Mouse (Mus musculus): ENCODE results near the gene Pds5b. TPM values are rescaled to one million over a fixed set of nuclear protein-coding genes. Genes with fewer than 3 reads are reported as not detected.
"Not testable (repeated sequence)": the region's sequence is repeated elsewhere in the genome, so short reads cannot be mapped to it uniquely, and the experiment has no call there.

Gene Pds5b
- polyA plus RNA-seq, 1 experiment from 2014 or later: 6.7 TPM

DNA sequence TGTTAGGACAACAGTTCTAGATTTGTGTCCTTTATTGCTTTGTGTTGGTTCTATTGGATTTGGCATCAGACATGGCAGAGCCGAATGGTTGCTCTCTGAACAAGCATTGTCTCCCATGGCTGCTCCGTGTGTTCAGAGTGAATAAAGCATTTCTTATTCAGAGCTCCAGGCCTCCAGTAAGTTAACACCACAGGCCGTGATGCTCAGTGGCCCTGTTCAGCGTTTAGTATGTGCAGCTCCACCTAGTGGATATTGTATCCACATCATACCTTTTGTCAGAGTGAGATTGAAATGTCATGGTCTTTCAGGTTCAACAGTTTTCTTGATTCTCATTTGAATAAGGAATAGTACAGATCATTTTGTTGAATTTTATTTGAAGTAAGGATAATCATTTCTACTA lies 44.2 kb downstream of the Pds5b start:
- TF ChIP-seq CTCF (IDR thresholded peaks at IDR 0.05; ENCODE audit: low read depth): peak; percentile 80

DNA sequence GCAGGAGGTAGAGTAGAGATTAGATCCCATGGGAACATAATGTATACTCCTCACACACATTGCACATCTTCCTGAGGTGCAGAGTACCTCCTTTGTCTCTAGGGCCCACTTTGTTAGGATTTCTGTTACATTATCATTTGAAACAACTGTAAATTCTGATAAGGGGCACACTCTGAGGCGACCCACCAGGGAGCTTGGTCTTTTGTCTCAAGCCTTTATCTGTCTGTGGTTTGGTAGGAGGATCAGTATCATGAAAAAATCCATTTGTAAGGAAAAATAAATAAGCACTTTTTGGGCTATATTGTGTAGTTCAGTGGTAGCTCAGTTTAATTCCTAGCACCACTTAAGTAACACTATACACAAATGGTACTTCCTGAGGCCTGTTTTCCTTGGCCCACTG lies 51.1 kb downstream of the Pds5b start:
- H3K4me1 ChIP-seq (replicated peaks; ENCODE audit: control insufficient read depth, insufficient read depth, low read length): no peaks in the 10 kb centered on the region
- TF ChIP-seq CTCF (IDR thresholded peaks at IDR 0.05; ENCODE audit: low read depth): no peak
- peaks cover 15% of the 10 kb centered on the region; the same call in 1 of the 2 replicates for H3K36me3 ChIP-seq (ENCODE audit: control insufficient read depth, insufficient read depth)
- no peaks in the 10 kb centered on the region for H3K27me3 ChIP-seq (replicated peaks; ENCODE audit: control insufficient read depth, insufficient read depth, low read length)
- no peaks in the 10 kb centered on the region for H3K9me3 ChIP-seq (ENCODE audit: control insufficient read depth)
- no peak overlapping the region for H3K27ac ChIP-seq (ENCODE audit: low read depth, low read length)
- 79% methylated on average over 1 of the region's 1 CpGs for WGBS
- no peak overlapping the region for H3K9ac ChIP-seq (ENCODE audit: low read depth, low read length)
- H3K4me3 ChIP-seq (ENCODE audit: low read depth, low read length): no peak overlapping the region
- no peak overlapping the region for H3K4me2 ChIP-seq (replicated peaks; ENCODE audit: low read depth)
- no peak for ATAC-seq

More for the DNA sequence above, 44.2 kb downstream of the Pds5b start:
- no peak overlapping the region for H3K9ac ChIP-seq (ENCODE audit: low read depth, low read length)
- no peak overlapping the region for H3K4me3 ChIP-seq (ENCODE audit: low read depth, low read length)
- 21% methylated on average over 4 of the region's 4 CpGs for WGBS
- no peaks in the 10 kb centered on the region for H3K9me3 ChIP-seq (ENCODE audit: control insufficient read depth)
- no peaks in the 10 kb centered on the region; the same call in 1 of the 2 replicates for H3K4me1 ChIP-seq (replicated peaks; ENCODE audit: control insufficient read depth, insufficient read depth, low read length)
- H3K27ac ChIP-seq (ENCODE audit: low read depth, low read length): no peak overlapping the region
- H3K27me3 ChIP-seq (replicated peaks; ENCODE audit: control insufficient read depth, insufficient read depth, low read length): no peaks in the 10 kb centered on the region
- peaks cover 7% of the 10 kb centered on the region; the same call in 1 of the 2 replicates for H3K36me3 ChIP-seq (ENCODE audit: control insufficient read depth, insufficient read depth)
- no peak overlapping the region for H3K4me2 ChIP-seq (replicated peaks; ENCODE audit: low read depth)
- ATAC-seq: no peak

DNA sequence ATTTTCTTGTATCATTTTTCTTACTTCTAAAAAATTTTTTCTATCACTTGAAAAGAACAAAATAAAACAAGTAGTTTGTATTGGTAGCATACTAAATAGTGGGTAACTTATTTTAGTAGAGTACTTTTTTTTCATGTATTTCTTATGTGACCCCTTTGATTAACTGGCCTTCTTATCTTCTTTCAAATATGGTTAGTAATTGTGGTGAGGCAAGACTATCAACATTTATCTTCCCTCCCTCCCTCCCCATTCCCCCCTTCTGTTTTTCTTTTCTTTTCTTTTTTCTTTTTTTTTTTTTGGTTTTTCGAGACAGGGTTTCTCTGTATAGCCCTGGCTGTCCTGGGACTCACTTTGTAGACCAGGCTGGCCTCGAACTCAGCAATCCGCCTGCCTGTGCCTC lies 63.5 kb downstream of the Pds5b start:
- H3K4me3 ChIP-seq (ENCODE audit: low read depth, low read length); H3K27ac ChIP-seq (ENCODE audit: low read depth, low read length); ATAC-seq; H3K27me3 ChIP-seq (replicated peaks; ENCODE audit: control insufficient read depth, insufficient read depth, low read length); H3K4me2 ChIP-seq (replicated peaks; ENCODE audit: low read depth); H3K9me3 ChIP-seq (ENCODE audit: control insufficient read depth); H3K4me1 ChIP-seq (replicated peaks; ENCODE audit: control insufficient read depth, insufficient read depth, low read length); H3K36me3 ChIP-seq (ENCODE audit: control insufficient read depth, insufficient read depth); H3K9ac ChIP-seq (ENCODE audit: low read depth, low read length): not testable (repeated sequence)
- WGBS: 91% methylated on average over 3 of the region's 3 CpGs

DNA sequence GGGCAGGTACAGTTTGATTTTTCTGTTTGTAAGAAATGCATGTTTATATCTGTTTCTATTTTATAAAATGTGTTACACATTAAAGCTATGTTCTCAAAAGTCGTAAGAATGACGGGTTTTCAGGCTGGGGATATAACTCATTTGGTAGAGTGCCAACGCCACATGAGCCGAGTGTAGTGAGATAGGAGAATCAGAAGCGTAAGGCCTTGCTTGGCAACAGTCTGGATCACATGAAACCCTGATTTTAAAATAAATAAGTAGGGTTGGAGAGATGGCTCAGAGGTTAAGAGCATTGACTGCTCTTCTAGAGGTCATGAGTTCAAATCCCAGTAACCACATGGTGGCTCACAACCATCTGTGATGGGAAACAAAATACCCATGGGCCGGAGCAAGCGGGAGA lies 65.8 kb downstream of the Pds5b start:
- H3K4me1 ChIP-seq (replicated peaks; ENCODE audit: control insufficient read depth, insufficient read depth, low read length): no peaks in the 10 kb centered on the region
- H3K9me3 ChIP-seq (ENCODE audit: control insufficient read depth): no peaks in the 10 kb centered on the region
- no peak for ATAC-seq
- WGBS: 86% methylated on average over 7 of the region's 7 CpGs
- no peak overlapping the region for H3K27ac ChIP-seq (ENCODE audit: low read depth, low read length)
- no peak for TF ChIP-seq CTCF (IDR thresholded peaks at IDR 0.05; ENCODE audit: low read depth)
- H3K4me2 ChIP-seq (replicated peaks; ENCODE audit: low read depth): no peak overlapping the region
- no peak overlapping the region for H3K4me3 ChIP-seq (ENCODE audit: low read depth, low read length)
- H3K36me3 ChIP-seq (ENCODE audit: control insufficient read depth, insufficient read depth): peaks cover 6% of the 10 kb centered on the region; the same call in 1 of the 2 replicates
- no peak overlapping the region for H3K9ac ChIP-seq (ENCODE audit: low read depth, low read length)
- no peaks in the 10 kb centered on the region for H3K27me3 ChIP-seq (replicated peaks; ENCODE audit: control insufficient read depth, insufficient read depth, low read length)

DNA sequence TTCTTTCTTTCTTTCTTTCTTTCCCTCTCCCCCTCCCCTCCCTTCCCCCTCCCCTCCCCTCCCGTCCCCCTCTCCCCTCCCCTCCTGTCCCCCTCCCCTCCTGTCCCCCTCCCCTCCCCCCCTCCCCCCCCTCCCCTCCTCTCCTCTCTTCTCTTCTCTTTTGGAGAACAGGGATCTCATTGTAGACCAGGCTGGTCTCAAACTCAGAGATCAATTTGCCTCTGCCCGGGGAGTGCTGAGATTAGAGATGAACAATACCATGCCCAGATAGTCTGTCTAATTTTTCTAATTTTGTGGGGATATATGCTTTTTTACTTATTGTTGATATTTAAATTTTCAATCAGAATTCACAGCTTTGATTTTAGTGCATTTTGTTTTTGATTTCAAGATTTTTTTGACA lies 67.1 kb downstream of the Pds5b start:
- Histone ChIP-seq H3K36me3 (ENCODE audit: control insufficient read depth, insufficient read depth) (peaks cover 6% of the 10 kb centered on the region; the same call in 1 of the 2 replicates), H3K4me3 (ENCODE audit: low read depth, low read length) (no peak overlapping the region), H3K4me1 (replicated peaks; ENCODE audit: control insufficient read depth, insufficient read depth, low read length) (no peaks in the 10 kb centered on the region), H3K27me3 (replicated peaks; ENCODE audit: control insufficient read depth, insufficient read depth, low read length) (no peaks in the 10 kb centered on the region), H3K4me2 (replicated peaks; ENCODE audit: low read depth) (no peak overlapping the region), H3K27ac (ENCODE audit: low read depth, low read length) (no peak overlapping the region), H3K9ac (ENCODE audit: low read depth, low read length) (no peak overlapping the region), H3K9me3 (ENCODE audit: control insufficient read depth) (no peaks in the 10 kb centered on the region)
- no peak for TF ChIP-seq CTCF (IDR thresholded peaks at IDR 0.05; ENCODE audit: low read depth)
- ATAC-seq: no peak
- 46% methylated on average over 2 of the region's 2 CpGs for WGBS

DNA sequence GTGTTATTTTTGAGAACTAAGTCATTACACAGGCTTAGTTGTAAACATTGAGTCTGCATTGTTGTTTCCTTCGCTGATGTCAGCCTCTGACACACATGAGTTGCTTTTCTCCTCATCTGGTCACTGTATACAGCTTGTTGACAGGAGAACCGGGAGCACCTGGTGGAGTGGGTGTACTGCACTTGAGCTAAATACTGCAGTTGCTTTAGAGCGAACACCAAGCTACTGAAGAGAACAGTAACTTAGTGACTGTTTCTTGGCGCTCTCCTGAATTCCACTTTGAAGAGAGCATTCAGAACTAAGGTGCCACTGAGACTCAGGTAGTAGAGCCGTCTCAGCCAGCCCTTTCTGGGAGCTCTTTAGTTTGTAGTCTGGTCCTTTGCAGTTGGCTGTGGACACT lies 83.1 kb downstream of the Pds5b start:
- Histone ChIP-seq H3K36me3 (ENCODE audit: control insufficient read depth, insufficient read depth) (peaks cover 3% of the 10 kb centered on the region; the same call in 1 of the 2 replicates), H3K9ac (ENCODE audit: low read depth, low read length) (no peak overlapping the region), H3K27me3 (replicated peaks; ENCODE audit: control insufficient read depth, insufficient read depth, low read length) (no peaks in the 10 kb centered on the region), H3K4me2 (replicated peaks; ENCODE audit: low read depth) (no peak overlapping the region), H3K4me3 (ENCODE audit: low read depth, low read length) (no peak overlapping the region), H3K4me1 (replicated peaks; ENCODE audit: control insufficient read depth, insufficient read depth, low read length) (no peaks in the 10 kb centered on the region), H3K9me3 (ENCODE audit: control insufficient read depth) (no peaks in the 10 kb centered on the region), H3K27ac (ENCODE audit: low read depth, low read length) (no peak overlapping the region)
- 94% methylated on average over 5 of the region's 5 CpGs for WGBS
- no peak for ATAC-seq
- TF ChIP-seq CTCF (IDR thresholded peaks at IDR 0.05; ENCODE audit: low read depth): no peak

DNA sequence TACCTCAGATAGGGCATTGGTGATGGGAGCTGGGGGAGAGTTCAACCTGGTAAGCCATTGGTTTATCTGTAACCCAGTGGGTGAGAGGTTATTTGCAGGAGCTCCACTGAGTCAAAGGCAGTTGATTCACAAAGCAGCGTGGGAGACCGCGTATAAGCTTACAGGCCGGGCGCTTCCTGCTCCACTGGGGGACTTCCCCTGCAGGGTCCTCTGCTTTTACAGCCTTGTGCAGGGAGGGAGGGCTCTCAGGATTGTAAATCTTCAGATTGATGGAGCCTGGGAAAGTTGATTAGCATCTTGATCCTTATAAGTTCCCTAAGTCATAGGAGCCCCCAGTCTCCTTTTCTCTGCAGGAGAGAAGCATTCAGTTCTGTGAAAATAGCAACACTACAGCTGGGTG lies 98.9 kb downstream of the Pds5b start:
- Histone ChIP-seq H3K4me2 (replicated peaks; ENCODE audit: low read depth) (no peak overlapping the region), H3K9ac (ENCODE audit: low read depth, low read length) (no peak overlapping the region)
- whole genome bisulfite sequencing: 48% methylated on average over 5 of the region's 5 CpGs

More for the DNA sequence above, 98.9 kb downstream of the Pds5b start:
- no peak for ATAC-seq
- no peak for TF ChIP-seq CTCF (IDR thresholded peaks at IDR 0.05; ENCODE audit: low read depth)
- Histone ChIP-seq H3K4me1 (replicated peaks; ENCODE audit: control insufficient read depth, insufficient read depth, low read length) (no peaks in the 10 kb centered on the region), H3K27me3 (replicated peaks; ENCODE audit: control insufficient read depth, insufficient read depth, low read length) (no peaks in the 10 kb centered on the region), H3K27ac (ENCODE audit: low read depth, low read length) (no peak overlapping the region), H3K9me3 (ENCODE audit: control insufficient read depth) (no peaks in the 10 kb centered on the region), H3K36me3 (ENCODE audit: control insufficient read depth, insufficient read depth) (peaks cover 3% of the 10 kb centered on the region; the same call in 1 of the 2 replicates), H3K4me3 (ENCODE audit: low read depth, low read length) (no peak overlapping the region)
